Mouse (Mus musculus) kidney, embryonic 16.5 days (tissue): Measurements from ENCODE around the gene Vmn2r91. TPM values are rescaled to one million over a fixed set of nuclear protein-coding genes. Genes with fewer than 3 reads are reported as not detected.
"Not testable (repeated sequence)": the region's sequence is repeated elsewhere in the genome, so short reads cannot be mapped to it uniquely, and the experiment has no call there.

Experiments
- ATAC-seq: fragments of 200-750 bp; cut with Nextera tagmentation; 2 replicates; pipeline ENCODE4 v1.8.0; 2017; ENCODE audit warnings: moderate TSS enrichment; ENCODE audit not compliant: low FRiP score, low TSS enrichment
- H3K27ac ChIP-seq: fragments of 300-500 bp; sonication (generic); 2 replicates; pipeline ENCODE4 v1.5.1; 2014; ENCODE audit warnings: low read length
- H3K27me3 ChIP-seq: fragments of 300-500 bp; sonication (generic); 2 replicates; pipeline ENCODE4 v1.6.1; 2014; ENCODE audit warnings: low read length, control low read depth, mixed read lengths; ENCODE audit not compliant: insufficient read depth
- H3K36me3 ChIP-seq: fragments of 300-500 bp; sonication (generic); 2 replicates; pipeline ENCODE4 v1.6.1; 2014; ENCODE audit warnings: low read length, control low read depth, mixed read lengths; ENCODE audit not compliant: insufficient read depth
- H3K4me1 ChIP-seq: fragments of 300-500 bp; sonication (generic); 2 replicates; pipeline ENCODE4 v1.6.1; 2014; ENCODE audit warnings: low read length, control low read depth, mixed read lengths; ENCODE audit not compliant: insufficient read depth
- H3K4me2 ChIP-seq: fragments of 300-500 bp; sonication (generic); replicated peaks from 2 replicates; pipeline ENCODE4 v1.6.1; 2014; ENCODE audit warnings: low read depth, low read length
- H3K4me3 ChIP-seq: fragments of 300-500 bp; sonication (generic); 2 replicates; pipeline ENCODE4 v1.5.1; 2014; ENCODE audit warnings: mild to moderate bottlenecking, low read length
- H3K9ac ChIP-seq: fragments of 300-500 bp; sonication (generic); replicated peaks from 2 replicates; pipeline ENCODE4 v1.6.1; 2014; ENCODE audit warnings: low read length
- H3K9me3 ChIP-seq: fragments of 300-500 bp; sonication (generic); 2 replicates; pipeline ENCODE4 v1.6.1; 2016; ENCODE audit warnings: low read length, control low read depth
- WGBS: fragments of 180-500 bp; shearing (Covaris S2); extraction: QIAGEN DNeasy Blood & Tissue Kit; methylation state at CpG from one replicate; pipeline ENCODE4 v1.1.7; 2014; 5-methylcytosine and 5-hydroxymethylcytosine counted together
- polyA plus RNA-seq: library from polyadenylated mRNA; unstranded; fragments of >200 nt; fragmentation: Nextera tagmentation; extraction: Ambion mirVana; gene quantifications from 2 replicates; pipeline ENCODE4 v1.2.1, GENCODE M21; 2015

The Vmn2r91 gene
- polyA plus RNA-seq, result not detected in 2 replicates

DNA sequence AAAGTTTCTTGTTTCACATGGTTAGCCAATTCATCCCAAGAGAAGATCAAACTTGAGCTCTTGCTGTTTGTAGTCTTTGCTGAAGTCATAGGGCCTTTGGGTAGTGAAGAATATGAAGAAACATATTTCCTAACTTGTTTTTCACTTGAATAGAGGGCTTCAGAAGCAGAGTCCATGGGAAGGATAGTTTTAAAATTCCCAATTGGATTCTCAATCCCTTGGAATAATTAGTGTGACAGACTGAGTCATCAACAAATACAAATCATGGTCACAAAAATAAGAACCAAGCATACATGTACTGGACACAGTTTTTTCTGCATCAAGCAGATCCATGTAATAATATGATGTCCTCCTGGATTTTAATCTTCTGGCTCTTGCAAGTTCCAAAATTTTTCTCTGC, at the start of gene Vmn2r91:
TSS of gene Vmn2r91 (plus strand) at position 301 of the 400 bp plus-strand sequence.
- ATAC-seq, H3K9me3 ChIP-seq, H3K4me1 ChIP-seq, H3K9ac ChIP-seq, H3K27ac ChIP-seq, H3K4me3 ChIP-seq, H3K27me3 ChIP-seq, H3K36me3 ChIP-seq, H3K4me2 ChIP-seq: not testable (repeated sequence)

DNA sequence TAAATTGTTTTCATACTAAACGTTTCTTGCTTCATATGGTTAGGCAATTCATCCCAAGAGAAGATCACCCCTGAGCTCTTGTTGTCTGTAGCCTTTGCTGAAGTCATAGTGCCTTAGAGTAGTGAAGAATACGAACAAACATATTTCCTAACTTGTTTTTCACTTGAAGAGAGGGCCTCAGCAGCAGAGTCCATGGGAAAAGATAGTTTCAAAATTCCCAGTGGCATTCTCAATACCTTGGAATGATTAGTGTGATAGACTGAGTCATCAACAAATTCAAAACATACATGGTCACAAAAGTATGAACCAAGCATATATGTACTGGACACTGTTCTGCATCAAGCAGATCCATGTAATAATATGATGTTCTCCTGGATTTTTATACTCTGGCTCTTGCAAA, 35.7 kb upstream of the Vmn2r91 start, which contains the start of gene Vmn2r124:
TSS of gene Vmn2r124 (plus strand) at position 301 of the 400 bp plus-strand sequence.
- whole genome bisulfite sequencing, result 55% methylated on average over 2 of the region's 2 CpGs
- ATAC-seq, result no peak
- Histone ChIP-seq H3K36me3 (no peaks in the 10 kb centered on the region), H3K9ac (no peak within 1 kb of the TSS), H3K4me3 (no peak within 1 kb of the TSS), H3K4me1 (no peaks in the 10 kb centered on the region), H3K9me3 (no peaks in the 10 kb centered on the region), H3K27me3 (no peaks in the 10 kb centered on the region), H3K27ac (no peak within 1 kb of the TSS), H3K4me2 (no peak within 1 kb of the TSS)

DNA sequence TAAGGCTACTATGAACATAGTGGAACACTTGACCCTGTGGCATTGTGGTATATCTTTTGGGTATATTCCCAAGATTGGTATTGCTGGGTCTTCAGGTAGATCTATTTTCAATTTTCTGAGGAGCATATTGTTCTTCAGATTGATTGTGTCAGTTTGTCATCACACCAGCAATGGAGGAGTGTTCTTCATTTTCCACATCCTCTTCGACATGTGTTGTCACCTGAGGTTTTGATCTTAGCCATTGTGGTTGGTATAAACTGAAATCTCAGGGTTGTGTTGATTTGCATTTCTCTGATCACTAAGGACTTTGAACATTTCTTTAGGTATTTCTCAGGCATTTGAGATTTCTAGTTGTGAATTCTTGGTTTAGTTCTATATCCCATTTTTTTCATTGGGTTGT, 10.8 kb downstream of the Vmn2r91 start:
- H3K4me1 ChIP-seq, H3K36me3 ChIP-seq, H3K9ac ChIP-seq, H3K27ac ChIP-seq, H3K27me3 ChIP-seq, ATAC-seq, H3K9me3 ChIP-seq, H3K4me3 ChIP-seq, H3K4me2 ChIP-seq: not testable (repeated sequence)
- WGBS, result 64% methylated on average over 1 of the region's 1 CpGs

DNA sequence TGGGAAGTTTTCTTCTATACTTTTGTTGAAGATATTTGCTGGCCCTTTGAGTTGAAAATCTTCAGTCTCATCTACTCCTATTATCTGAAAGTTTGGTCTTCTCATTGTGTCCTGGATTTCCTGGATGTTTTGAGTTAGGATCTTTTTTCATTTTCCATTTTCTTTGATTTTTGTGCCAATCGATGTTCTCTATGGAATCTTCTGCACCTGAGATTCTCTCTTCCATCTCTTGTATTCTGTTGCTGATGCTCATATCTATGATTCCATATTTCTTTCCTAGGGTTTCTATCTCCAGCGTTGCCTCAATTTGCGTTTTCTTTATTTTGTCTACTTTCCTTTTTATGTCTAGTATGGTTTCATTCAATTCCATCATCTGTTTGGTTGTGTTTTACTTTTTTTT, 17.4 kb downstream of the Vmn2r91 start:
- H3K4me1 ChIP-seq, H3K4me2 ChIP-seq, ATAC-seq, H3K27ac ChIP-seq, H3K4me3 ChIP-seq, H3K9ac ChIP-seq, H3K27me3 ChIP-seq, H3K36me3 ChIP-seq, H3K9me3 ChIP-seq: not testable (repeated sequence)
- WGBS, result 89% methylated on average over 3 of the region's 3 CpGs

DNA sequence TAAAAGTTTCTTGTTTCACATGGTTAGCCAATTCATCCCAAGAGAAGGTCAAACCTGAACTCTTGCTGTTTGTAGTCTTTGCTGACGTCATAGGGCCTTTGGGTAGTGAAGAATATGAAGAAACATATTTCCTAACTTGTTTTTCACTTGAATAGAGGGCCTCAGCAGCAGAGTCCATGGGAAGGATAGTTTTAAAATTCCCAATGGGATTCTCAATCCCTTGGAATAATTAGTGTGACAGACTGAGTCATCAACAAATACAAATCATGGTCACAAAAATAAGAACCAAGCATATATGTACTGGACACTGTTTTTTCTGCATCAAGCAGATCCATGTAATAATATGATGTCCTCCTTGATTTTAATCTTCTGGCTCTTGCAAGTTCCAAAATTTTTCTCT, 66.8 kb downstream of the Vmn2r91 start, which contains the start of gene Vmn2r92:
TSS of gene Vmn2r92 (plus strand) at position 301 of the 400 bp plus-strand sequence.
- not testable (repeated sequence) for H3K27ac ChIP-seq, H3K4me1 ChIP-seq, H3K27me3 ChIP-seq, H3K9ac ChIP-seq, H3K4me2 ChIP-seq, ATAC-seq, H3K9me3 ChIP-seq, H3K36me3 ChIP-seq, H3K4me3 ChIP-seq
- 58% methylated on average over 1 of the region's 1 CpGs for WGBS

DNA sequence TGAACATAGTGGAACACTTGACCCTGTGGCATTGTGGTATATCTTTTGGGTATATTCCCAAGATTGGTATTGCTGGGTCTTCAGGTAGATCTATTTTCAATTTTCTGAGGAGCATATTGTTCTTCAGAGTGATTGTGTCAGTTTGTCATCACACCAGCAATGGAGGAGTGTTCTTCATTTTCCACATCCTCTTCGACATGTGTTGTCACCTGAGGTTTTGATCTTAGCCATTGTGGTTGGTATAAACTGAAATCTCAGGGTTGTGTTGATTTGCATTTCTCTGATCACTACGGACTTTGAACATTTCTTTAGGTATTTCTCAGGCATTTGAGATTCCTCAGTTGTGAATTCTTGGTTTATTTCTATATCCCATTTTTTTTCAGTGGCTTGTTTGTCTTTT, 76.4 kb downstream of the Vmn2r91 start:
- not testable (repeated sequence) for ATAC-seq, H3K9ac ChIP-seq, H3K4me1 ChIP-seq, H3K27ac ChIP-seq, H3K4me3 ChIP-seq, H3K9me3 ChIP-seq, H3K27me3 ChIP-seq, H3K36me3 ChIP-seq, H3K4me2 ChIP-seq
- WGBS, result 55% methylated on average over 2 of the region's 2 CpGs

Other genes starting within 250 kb of the Vmn2r91 start
- gene Has1, start 229.8 kb upstream of the Vmn2r91 start, polyA plus RNA-seq, result 0.74 and 0.78 TPM in 2 replicates
- gene Fpr1, start 201.1 kb upstream of the Vmn2r91 start, polyA plus RNA-seq, result 0.39 and 0.57 TPM in 2 replicates
- gene Fpr2, start 197.2 kb upstream of the Vmn2r91 start, polyA plus RNA-seq, result 0.14 and 0.15 TPM in 2 replicates
- gene Fpr3, start 197.2 kb upstream of the Vmn2r91 start, polyA plus RNA-seq, result not detected in 2 replicates
- gene Fpr-rs4, start 63.3 kb upstream of the Vmn2r91 start, polyA plus RNA-seq, result not detected in 2 replicates
- gene Vmn2r124, start 35.6 kb upstream of the Vmn2r91 start, polyA plus RNA-seq, result not detected in 2 replicates
- not detected in 2 replicates for gene Vmn2r92, start 66.9 kb downstream of the Vmn2r91 start, polyA plus RNA-seq
- not detected in 2 replicates for gene Vmn2r94, start 192.7 kb downstream of the Vmn2r91 start, polyA plus RNA-seq
- gene Vmn2r93, start 213.1 kb downstream of the Vmn2r91 start, polyA plus RNA-seq, result not detected in 2 replicates